Mouse (Mus musculus) cerebellum, postnatal 25 days (tissue): ENCODE measurements around the gene Gpr183.

ENCODE experiments used
- DNase-seq, 2 experiments: peaks; one replicate each; pipeline ENCODE4 v3.0.0; 2021; ENCODE audit warnings: mixed read lengths in 2 of 2

Gene Gpr183

DNA sequence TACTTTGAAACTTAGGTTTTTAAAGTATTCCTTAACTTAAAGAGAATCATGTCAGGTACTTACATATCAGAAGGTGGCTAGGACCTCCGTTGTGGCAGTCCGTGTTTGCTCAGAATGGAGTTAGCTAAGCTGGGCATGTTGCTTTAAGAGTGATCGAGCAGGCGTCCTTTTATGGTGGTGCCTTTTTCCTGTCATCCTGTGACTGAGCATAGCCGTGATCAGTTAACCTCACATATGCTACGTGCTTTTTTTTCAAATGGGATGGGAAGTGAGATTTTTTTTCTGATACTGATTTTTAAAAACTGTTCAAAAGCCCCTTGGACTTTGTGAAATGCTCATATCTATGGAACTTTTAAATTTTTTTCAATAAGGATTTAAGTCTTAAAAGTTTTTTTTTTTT lies at the start of gene Gpr183:
Gene Gpr183, minus strand, starts transcription at position 206 of the 400 bp plus-strand sequence.
- no peak for DNase-seq

DNA sequence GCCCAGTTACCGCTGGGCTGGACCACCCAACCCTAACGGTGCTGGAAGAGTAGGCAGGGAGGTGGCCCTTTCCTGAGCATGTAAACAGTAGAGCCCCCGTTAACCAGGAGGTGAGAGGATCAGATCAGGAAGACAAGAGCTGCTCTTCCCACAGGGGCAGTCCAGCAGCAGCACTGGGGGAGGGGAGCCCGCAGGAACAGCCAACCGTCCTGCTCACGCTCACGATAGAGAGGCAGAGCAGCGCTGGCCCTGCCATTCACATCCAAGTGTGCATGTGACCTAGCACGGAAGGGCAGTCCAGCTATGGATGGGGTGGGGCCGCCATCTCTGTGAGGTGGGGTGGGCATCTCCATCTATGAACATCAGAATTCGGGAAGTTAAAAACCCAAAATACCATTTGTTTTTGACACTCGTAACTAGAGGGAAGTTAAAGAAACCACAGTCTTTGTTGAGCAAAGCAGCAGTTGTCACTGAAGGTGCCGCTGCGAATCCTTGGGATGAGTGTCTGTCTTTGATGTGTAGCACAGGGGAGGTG lies 48.5 kb upstream of the Gpr183 start:
- no peak for DNase-seq

DNA sequence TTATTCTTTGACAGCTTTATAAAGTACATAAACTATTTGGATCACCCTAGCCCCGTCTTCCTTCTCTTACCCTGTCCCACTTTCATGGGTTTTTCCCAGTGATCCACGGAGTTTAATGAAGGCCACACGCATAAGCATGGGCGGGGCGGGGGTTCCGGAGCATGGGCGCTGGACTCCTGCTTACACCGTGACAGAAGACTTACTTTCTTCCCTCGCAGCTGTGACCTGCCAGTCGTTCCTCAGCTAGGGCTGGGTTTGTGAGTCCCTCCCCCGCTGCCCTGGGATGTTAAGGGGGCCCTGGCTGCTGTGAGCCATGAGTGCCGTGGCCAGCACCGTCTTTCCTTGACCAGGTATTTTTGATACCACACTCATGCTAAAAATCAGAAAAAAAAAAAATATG lies 47.8 kb upstream of the Gpr183 start:
- no peak for DNase-seq

DNA sequence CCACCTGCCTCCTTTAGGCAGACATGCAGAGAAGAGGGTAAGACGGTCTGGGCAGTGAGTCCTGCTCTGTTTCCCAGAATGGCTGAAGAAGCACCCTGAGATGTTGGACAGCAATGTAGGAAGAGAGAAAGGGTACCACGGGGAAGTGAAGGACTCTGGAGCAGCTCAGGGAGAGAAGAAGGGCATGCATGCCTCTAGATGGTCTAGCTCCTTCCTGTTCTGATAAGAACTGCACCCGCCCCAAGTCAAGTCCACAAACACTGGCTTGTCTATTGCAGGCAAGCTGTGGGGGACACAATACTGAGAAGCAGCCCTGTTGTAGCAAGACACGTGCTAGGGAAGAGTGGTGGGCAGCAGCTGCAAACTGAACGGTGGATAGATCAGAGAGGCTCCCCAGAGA lies 47.2 kb upstream of the Gpr183 start:
- DNase-seq = no peak

DNA sequence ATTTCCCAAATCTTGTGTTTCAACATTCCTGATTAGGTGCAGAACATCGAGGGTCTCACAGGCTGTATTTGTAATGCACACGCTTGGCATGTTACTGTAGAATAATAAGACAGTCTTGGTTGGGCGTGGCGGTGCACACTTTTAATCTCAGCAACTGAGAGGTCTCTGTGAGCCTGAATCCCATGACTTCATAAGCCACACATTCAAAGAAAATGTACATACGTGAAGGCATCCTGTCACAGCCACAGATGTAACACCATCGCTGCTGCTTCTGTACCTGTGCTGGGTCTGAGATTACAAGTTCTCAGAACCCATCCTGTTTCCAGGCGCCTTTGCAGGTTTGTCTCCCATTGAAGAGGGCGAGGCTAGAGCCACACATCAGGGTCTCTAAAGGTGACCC lies 46.8 kb upstream of the Gpr183 start:
- DNase-seq = no peak

DNA sequence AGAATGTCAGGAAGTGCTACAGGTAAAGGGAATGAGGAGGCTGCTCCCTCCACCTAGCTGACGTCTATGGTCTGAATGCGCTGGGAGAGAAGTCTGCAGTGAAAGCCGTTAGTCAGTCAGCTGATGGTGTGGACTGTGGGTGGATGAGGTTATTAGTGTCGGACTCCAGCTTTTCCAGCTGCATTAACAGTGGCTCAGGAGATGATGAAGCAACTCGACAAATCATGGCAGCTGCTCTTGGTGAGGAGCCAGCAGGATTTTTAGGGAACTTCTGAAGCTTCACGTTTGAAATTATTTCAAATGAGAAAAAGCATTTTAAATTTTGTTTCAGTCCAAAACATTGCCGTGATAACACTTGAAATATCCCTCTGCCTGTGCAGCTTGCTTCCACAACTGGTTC lies 45.3 kb upstream of the Gpr183 start:
- no peak for DNase-seq

DNA sequence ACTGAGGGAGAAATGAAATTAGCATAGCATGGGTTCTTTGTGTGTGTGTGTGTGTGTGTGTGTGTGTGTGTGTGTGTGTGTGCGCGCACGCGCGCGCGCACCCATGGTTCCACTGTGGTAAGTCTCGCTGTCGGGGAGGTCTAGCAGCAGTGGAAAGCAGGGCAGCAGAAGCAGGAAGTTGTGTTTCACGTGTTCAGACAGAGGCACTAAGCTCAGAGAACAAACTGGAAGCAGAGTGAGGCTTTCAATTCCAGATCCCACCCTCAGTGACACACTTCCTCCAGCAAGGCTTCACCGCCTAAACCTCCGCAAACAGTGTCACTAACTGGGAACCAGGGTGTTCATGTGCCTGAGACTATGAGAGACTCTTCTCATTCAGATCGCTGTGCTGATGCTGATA lies 44.5 kb upstream of the Gpr183 start:
- no peak for DNase-seq

DNA sequence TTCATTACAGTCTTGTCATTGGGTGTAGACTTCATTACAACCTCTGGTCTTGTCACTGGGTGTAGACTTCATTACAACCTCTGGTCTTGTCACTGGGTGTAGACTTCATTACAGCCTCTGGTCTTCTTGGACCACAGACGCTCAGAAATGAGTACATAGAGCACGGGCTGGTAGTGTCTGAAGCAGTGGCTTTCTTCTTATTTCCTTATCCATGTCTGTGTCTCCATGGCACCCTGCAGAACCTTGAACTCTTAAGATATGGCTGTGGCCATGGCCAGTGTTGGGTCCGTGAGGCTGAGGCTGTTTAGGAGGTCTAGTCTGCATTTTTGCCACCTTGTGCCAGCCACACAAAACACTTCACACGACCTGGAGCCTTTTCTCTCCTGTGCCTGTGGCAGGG lies 43.3 kb upstream of the Gpr183 start:
- no peak for DNase-seq

DNA sequence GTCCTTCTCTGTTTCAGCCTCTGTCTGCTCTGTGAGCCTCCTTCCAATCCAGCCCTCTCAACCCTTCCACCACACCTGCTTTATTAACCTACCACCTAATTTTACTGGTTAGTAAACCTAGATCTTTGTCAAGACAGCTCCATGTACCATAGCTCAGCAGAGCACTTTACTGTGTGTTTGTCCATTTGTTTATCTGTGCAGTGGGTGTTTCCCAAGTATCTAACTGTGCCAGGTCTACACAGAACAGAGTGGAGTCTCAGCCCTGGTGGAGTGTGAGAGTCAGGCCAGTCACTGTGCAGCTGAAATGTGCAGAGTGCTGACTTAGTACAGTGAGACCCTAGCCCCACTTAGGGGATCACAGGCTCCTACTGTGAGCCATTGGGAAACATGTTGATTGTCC lies 38.8 kb upstream of the Gpr183 start:
- DNase-seq = no peak

DNA sequence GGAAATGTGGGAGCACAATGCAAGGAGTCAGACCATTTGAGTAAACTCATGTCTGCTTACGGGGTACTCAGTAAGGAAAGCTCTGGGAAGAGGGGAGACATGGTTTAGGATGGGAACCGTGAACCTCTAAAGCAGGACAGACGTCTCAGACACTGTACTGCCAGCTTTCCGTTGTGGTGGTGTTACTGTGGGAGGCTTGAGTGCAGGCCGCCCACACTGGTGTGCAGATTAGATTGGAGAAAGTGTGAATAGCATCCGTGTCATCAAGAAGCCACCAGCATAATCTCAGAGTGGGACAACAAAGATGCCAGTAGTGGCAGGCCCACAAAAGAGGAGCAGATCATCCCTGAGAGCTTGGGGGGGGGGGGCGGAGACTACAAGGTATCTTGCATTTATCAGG lies 37.2 kb upstream of the Gpr183 start:
- no peak for DNase-seq

DNA sequence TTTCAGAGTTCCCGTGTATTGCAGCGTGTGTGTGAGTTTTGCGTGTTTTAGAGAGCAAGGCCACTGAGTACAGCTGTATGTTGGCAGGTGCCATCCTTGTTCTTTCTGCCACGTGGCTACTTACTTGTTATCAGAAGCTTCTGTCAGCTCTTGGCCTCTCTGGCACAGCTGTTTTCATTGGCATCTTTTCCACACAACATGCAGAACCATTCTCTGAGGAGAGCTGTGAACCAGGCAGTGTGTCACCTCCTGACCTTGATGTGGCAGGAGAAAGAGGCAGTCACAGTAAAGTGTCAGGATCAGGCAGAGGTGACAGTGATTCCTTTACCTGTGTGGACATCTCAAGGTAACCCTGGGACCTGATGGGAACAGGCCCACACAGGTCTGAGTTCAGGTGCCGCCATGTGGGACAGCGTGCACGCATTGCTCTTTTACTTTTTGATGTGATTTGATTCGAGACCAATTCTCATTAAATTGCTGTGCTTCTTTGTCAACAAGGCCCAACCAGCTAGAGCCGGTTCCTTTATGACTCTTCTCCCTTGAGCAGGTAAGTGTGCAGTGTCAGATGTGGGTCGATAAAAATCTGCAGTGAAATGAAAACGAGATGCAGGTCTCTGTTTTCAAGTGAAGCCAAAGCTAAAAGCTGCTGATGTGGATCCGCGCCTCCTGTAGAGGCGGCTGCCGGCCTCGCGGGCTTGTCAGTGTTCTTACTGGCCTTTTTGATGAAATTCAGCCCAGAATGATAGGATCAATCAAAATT lies 35.5 kb upstream of the Gpr183 start:
- DNase-seq = no peak

DNA sequence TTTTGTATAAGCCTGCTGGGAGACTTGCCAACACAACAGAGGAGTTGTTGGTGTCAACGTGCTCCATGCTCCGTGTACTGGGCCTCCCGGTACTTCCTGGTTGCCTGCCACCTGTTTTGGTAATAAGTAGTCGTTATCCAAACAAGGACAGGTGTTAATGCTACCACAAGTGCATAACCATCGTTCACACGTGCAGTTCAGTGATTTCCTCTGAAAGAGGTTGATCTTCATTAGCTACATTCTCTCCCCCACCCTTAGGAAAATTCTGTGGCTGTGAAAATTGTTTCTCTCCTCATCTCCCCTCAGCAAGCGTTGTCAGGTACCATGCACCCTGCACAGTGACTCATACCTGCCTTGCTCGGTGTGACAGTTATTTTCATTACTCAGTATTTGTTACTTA lies 34.5 kb upstream of the Gpr183 start:
- DNase-seq = no peak

DNA sequence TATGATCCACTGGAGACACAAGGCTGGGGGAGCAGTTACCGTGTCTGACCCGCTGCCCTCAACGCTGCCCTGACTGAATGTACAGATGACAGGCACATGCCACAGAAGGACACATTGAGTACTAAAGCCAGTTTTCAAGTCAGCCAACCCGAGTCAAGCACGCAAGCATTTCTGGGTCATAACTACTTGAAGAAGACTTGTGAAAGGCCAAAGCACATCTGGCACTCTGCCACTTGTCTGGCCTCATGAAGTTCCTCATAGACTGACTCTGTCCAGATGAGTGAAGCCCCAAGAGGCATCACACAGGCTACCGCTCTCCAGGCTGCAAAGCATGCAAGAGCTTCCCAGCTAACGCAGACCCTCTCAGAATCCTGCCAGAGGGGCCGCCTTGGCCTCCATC lies 31.8 kb upstream of the Gpr183 start:
- DNase-seq = peak in 1 of 2 experiments; percentile 22

DNA sequence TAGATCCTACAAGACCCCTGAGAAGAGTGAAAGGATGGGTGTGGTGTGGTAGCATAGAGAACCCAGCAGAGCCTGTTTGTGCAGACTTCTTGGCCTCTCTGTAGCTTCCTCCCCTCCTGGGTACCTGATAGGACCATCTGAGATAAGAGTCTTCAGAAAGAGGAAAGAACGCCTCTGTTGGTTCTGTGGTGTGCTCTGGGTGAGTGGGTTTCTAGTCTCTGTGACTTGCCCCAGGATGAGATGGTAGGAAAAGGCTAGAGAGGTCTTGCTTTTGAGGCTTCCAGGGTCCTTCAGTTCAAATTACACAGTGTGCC lies 30.5 kb upstream of the Gpr183 start:
- DNase-seq = no peak

DNA sequence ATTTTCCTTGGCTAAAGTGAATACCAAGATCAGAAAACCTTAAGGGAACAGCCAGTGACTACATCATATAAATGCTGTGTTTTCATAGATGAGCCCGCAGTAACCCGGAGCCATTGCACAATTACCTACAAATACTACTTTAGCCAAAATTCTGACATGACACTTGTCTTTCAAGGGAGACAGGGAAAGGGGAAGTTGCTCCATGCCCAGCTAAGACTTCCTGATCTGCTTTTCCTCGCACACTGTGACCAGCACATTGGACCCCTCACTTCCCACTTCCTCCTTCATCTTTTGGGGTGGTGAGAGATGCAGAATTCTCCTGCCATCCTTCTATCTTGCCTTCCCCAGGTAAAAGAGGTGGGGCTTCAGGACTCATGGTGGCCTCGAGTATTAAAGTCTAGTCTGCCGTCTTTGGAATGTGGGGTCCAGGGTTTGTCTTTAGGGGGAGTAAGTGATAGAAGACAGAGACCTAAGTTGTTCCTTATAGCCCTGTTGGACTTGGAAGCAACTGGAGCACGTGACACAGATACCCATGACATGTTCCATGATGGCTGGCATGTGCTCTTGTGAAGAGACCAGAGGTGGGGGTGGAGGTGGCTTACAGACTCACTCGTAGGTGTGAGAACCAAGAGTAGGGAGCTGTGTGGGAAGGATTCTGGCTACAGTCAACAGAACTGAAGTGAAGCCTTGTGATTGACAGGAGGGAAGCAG lies 30.0 kb upstream of the Gpr183 start:
- no peak for DNase-seq

DNA sequence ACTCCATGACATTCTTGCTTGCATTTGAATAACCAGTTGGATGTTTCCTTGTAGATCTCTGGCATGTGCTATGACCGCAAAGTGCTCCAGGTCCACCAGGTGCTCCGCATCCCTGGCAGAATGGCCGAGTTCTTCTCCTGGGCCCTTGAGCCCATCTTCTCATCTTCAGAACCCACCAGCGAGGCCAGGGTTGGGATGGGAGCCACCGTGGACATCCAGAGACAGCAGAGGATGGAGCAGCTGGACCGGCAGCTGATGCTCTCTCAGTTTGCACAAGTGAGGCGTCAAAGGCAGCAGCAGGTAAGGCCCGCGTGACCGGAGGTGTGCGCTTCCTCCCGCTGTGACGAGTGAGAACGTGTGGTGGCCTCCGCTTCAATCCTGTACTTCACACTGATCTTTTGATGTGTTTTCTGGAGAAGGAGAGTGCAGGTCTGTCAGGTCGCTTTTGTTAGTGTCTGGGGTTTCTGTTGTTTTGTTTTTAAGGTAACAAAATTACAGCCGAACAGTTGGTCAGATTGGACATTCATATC lies 29.2 kb upstream of the Gpr183 start:
- no peak for DNase-seq

DNA sequence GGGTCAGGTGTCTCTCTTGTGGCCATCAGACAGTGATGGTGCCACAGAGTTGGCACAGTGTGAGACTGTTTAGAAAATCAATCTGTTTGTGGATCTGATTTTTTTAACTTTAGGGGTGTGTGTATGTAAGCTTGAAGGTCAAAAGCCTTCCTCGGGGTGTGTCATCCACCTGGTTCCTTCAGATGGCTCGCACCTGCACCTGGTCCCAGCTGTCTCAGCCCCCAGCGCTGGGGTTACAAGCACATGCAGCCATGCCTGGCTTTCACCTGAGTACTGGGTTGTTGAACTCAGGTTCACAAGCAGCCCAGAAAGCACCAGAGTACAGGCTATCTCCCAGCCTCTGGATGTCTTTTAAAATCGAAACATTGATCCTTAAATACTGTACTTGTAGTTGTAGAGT lies 28.6 kb upstream of the Gpr183 start:
- DNase-seq = no peak

DNA sequence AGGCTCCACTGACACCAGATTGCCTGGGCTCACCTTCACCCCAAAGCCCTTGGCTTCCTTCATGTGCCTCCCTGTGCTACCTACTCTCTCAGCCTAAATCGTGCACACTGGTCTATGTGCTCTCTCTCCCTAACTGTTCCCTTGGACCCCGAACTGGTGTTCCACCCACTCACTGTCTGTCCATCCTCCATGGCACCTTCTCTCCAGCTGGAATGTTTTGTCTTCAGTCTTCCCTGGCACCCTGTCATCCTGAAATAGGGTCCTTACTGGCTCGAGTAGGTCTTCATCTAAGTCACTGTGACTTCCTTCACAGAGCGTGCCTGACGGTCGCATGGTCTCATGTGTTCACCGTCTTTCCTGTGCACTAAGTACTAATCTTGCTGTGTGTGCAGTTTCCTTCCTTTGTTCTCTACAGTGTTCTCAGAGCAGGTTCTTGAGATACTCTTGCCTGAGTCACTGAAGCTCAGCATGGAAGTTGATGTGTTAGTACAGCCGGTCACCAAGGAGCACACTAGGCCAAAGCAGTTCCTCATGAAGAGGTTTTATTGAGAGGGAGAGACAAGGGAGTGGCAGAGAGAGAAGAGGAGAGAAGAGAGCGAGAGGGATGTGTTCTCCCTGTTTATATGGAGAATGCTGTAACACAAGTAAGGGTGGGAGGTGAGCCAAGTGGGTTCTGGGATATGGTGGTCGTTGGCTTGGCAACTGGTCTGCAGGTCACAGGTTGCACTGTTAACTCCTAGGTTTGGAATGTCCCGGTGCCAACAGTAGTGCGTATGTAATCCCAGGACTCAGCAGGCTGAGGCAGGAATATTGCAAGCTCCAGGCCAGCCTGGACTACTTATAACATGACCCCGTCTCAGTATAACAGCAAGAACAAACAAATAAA lies 27.6 kb upstream of the Gpr183 start:
- DNase-seq = no peak

DNA sequence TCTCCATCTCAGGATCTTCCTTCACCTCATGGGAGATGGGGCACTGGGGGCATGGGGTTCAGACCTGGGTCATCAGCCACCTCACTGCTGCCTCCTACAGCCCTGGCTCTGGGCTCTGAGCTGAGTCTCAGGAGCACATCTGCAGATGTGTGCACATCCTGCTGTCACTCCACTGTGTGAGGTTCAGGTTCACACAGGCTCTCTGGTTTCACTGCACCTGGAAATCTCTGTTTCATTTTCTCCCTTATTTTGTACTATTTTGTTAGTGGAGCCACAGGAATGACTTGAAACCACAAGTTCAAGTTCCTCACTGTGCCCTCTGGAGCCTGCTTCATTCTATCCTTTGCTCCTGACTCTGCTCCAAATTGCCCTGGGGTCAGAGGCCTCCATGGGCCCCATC lies 26.9 kb upstream of the Gpr183 start:
- DNase-seq = no peak

DNA sequence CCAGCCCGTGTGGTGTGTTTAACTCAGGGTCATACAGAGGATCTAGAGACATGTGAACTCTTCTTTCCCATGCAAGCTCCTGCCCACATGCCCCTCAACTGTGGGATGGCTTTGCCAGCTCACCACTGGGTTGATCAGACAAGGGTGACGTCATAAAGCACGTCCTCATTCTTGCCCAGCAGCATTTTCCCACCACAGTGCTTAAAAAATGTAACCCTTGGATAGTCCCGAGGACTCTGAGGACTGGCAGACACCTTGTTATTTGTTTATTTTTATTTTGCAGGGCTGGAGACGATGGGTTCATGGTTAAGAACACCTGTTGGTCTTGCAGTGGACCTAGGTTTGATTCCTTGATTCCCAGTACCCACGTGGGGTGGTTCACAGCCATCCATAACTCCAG lies 25.9 kb upstream of the Gpr183 start:
- no peak for DNase-seq

DNA sequence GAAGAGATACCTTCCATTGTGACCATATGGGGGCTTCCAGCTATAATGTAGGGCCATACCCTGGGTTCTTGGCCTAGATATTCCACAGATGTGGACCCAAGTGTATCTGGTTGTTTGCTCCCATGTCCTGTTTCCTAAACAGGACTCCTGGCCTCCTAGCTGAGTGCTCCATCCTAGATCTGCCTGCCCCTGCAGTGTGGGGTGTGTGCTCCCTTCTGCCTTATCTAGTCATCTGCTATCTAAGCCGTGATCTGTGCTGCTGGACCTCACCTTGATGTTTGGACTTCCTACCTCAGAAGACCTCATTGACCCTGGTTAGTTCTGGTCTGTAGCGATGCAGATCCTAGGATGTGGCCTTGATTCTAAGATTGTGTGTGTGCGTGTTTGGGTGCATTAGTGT lies 24.9 kb upstream of the Gpr183 start:
- no peak for DNase-seq

DNA sequence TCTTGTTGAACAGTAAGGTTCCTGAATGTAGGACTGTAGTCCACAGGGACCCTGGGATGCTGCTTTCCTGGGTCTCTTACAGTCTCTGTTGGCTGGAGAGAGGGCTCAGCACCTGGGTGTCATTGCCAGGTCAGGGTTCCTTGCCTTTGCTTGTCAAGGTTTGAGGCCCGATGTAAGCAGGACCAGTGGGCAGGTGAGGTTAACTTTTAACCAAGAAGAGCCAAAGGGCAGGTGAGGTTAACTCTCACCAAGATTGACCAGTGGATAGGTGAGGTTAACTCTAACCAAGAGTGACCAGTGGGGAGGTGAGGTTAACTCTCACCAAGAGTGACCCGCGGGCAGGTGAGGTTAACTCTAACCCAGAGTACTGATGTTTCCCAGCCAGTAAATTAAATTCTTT lies 24.3 kb upstream of the Gpr183 start:
- no peak for DNase-seq

DNA sequence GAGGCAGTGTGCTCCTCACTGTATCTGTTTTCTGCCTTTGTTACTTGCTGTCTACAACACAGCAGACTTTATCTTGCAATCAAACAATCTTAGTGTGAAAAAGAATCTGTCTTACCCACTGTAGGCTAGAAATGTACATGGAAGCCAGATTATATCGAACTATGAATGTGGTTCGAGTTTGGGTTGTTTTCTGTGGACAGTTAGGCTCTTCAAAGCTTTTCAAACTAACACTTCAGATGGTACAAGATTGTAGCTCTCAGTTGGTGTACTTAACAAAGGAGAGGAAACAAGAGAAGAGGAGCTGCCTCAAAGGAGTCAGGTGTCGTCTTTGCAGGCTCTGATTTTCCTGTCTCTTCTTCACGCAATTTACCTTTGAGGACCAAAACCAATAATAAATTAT lies 22.7 kb upstream of the Gpr183 start:
- no peak for DNase-seq
